Mouse (Mus musculus) embryonic facial prominence, embryonic 15.5 days (tissue): ENCODE measurements around the gene Hist1h2bf. TPM values are rescaled to one million over a fixed set of nuclear protein-coding genes. Genes with fewer than 3 reads are reported as not detected.
"Not testable (repeated sequence)": the region's sequence is repeated elsewhere in the genome, so short reads cannot be mapped to it uniquely, and the experiment has no call there.

Experiments used
- ATAC-seq: fragments of 200-750 bp; cut with Nextera tagmentation; 2 replicates; pipeline ENCODE4 v1.8.0; 2017; ENCODE audit warnings: low read depth, moderate TSS enrichment; ENCODE audit not compliant: insufficient number of reproducible peaks, low FRiP score, low TSS enrichment
- H3K27ac ChIP-seq: fragments of 300-500 bp; sonication (generic); replicated peaks from 2 replicates; pipeline ENCODE4 v1.5.1; 2015; ENCODE audit warnings: mild to moderate bottlenecking, inconsistent platforms
- H3K27me3 ChIP-seq: fragments of 300-500 bp; sonication (generic); 2 replicates; pipeline ENCODE4 v1.6.1; 2015; ENCODE audit warnings: inconsistent platforms
- H3K36me3 ChIP-seq: fragments of 300-500 bp; sonication (generic); 2 replicates; pipeline ENCODE4 v1.6.1; 2015; ENCODE audit warnings: mild to moderate bottlenecking, inconsistent platforms
- H3K4me1 ChIP-seq: fragments of 300-500 bp; sonication (generic); 2 replicates; pipeline ENCODE4 v1.6.1; 2015; ENCODE audit warnings: inconsistent platforms
- H3K4me2 ChIP-seq: fragments of 300-500 bp; sonication (generic); replicated peaks from 2 replicates; pipeline ENCODE4 v1.6.1; 2015; ENCODE audit warnings: mild to moderate bottlenecking, inconsistent platforms
- H3K4me3 ChIP-seq: fragments of 300-500 bp; sonication (generic); replicated peaks from 2 replicates; pipeline ENCODE4 v1.5.1; 2015; ENCODE audit warnings: mild to moderate bottlenecking, inconsistent platforms
- H3K9ac ChIP-seq: fragments of 300-500 bp; sonication (generic); 2 replicates; pipeline ENCODE4 v1.6.1; 2015; ENCODE audit warnings: inconsistent platforms
- H3K9me3 ChIP-seq: fragments of 300-500 bp; sonication (generic); replicated peaks from 2 replicates; pipeline ENCODE4 v1.6.1; 2016; ENCODE audit warnings: inconsistent platforms
- WGBS: fragments of 180-500 bp; shearing (Covaris S2); methylation state at CpG from one replicate; pipeline ENCODE4 v1.1.7; 2015; 5-methylcytosine and 5-hydroxymethylcytosine counted together
- polyA plus RNA-seq: library from polyadenylated mRNA; unstranded; fragments of >200 nt; fragmentation: Nextera tagmentation; extraction: Ambion mirVana; gene quantifications from 2 replicates; pipeline ENCODE4 v1.2.1, GENCODE M21; 2015

Gene Hist1h2bf
- polyA plus RNA-seq, 1 experiment from 2014 or later: 2.8 TPM

DNA sequence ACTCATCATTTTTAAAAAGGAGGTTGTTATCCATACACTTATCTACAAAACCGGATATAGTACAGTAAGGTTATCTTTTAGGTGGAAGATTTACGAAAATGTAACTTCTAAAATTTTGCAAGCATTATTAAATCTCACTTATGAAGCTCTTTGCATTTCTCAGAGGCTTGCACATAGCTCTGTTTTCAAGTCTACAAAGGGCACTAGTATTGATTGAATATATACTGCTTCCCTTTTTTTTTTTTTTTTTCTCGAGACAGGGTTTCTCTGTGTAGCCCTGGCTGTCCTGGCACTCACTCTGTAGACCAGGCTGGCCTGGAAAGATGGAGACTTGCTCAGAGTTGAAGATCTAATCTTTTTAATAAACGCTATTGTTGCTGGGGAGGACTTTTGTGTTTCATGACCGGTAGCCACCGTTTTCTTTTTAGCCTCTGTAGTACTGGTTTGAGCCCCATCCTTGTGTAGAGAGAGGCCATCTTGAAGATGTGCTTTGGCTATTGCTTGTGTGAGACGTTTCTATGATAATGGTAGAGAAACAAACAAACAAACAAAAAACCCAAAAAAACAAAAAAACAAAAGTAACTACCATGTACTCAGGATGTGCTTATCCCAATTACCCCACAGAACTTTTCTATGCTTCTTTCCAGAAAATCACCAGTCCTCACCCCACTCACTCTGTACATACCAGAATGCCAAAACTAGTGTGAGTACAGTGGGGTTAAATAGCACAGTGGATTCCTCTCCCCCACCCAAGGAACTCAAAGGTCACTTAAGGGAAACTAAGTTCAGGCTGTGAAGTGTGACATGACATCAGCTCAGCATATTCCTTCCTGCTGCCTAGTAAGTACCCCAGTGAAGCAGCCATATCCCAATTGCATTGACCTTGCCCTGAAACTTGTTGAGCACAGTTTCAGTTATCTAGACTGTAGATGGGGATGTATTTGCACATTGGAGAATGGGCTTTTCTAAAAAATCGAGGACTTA, 21.8 kb downstream of the Hist1h2bf start:
- Histone ChIP-seq H3K4me3 (peak overlapping the region; percentile 51), H3K9ac (no peak overlapping the region)
- WGBS: 55% methylated on average over 8 of the region's 8 CpGs

DNA sequence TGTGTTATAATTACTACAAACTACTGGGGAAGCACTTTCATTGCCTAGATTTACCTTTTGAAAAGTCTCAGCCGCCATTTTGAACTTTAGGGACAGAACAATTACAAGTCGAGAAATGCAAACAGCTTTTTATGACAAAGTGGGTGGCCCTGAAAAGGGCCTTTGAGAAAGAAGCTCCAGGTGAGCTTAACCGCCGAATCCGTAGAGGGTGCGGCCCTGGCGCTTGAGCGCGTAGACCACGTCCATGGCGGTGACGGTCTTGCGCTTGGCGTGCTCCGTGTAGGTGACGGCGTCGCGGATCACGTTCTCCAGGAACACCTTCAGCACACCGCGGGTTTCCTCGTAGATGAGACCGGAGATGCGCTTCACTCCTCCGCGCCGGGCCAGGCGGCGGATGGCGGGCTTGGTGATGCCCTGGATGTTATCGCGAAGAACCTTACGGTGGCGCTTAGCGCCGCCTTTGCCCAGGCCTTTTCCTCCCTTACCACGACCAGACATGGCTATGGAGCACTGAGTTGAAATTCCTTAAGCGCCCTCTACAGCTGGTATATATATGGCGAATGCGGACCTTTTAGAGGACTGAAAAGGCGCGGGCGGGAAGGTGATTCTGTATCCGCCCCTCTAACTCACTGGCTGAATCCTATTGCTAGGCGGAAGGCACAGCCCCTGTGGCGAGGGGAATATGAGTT, 22.7 kb downstream of the Hist1h2bf start, which contains the start of gene Hist1h4f:
TSS of gene Hist1h4f (minus strand) at position 503 of the 689 bp plus-strand sequence.
- H3K4me2 ChIP-seq: peak within 1 kb of the TSS; percentile 61
- peak; percentile 89 for ATAC-seq
- peak within 1 kb of the TSS; percentile 28; the same call in 1 of the 2 replicates for H3K9ac ChIP-seq
- peaks cover 23% of the 10 kb centered on the region for H3K4me1 ChIP-seq
- H3K4me3 ChIP-seq: peak within 1 kb of the TSS; percentile 51
- under 1% methylated on average over 47 of the region's 47 CpGs for WGBS
- not testable (repeated sequence) for H3K36me3 ChIP-seq, H3K9me3 ChIP-seq, H3K27me3 ChIP-seq
- H3K27ac ChIP-seq: peak within 1 kb of the TSS; percentile 92

More for the DNA sequence above, 21.8 kb downstream of the Hist1h2bf start:
- peak overlapping the region; percentile 61 for H3K4me2 ChIP-seq
- H3K9me3 ChIP-seq: no peaks in the 10 kb centered on the region
- no peaks in the 10 kb centered on the region for H3K27me3 ChIP-seq
- H3K36me3 ChIP-seq: no peaks in the 10 kb centered on the region
- no peak for ATAC-seq
- H3K27ac ChIP-seq: peak overlapping the region; percentile 92
- H3K4me1 ChIP-seq: peaks cover 27% of the 10 kb centered on the region

DNA sequence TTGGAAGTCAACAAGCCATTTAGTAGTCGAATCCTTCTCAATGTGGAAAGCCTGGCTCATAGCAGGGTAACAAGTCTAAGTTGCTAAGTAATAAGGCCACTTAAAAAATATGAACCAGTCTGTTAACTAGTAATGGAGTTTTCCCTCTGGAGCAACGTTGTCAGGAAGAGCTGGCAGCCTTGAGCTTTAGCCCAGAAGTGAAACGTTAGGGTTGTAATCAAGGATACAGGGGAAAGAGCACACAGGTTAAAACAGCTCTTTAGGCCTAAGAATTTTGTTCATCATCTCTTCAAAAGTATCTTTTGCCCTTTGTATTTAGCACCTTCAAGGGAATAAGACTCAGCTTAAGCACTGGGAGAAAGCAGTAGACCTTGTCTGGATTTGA, 23.2 kb downstream of the Hist1h2bf start:
- peaks cover 22% of the 10 kb centered on the region for H3K4me1 ChIP-seq
- H3K4me2 ChIP-seq: peak overlapping the region; percentile 61
- peak overlapping the region; percentile 51 for H3K4me3 ChIP-seq
- H3K27ac ChIP-seq: peak overlapping the region; percentile 92
- H3K9me3 ChIP-seq: no peaks in the 10 kb centered on the region
- H3K27me3 ChIP-seq: no peaks in the 10 kb centered on the region
- 8% methylated on average over 3 of the region's 3 CpGs for WGBS
- H3K36me3 ChIP-seq: no peaks in the 10 kb centered on the region
- H3K9ac ChIP-seq: peak overlapping the region; percentile 28; the same call in 1 of the 2 replicates
- no peak for ATAC-seq

DNA sequence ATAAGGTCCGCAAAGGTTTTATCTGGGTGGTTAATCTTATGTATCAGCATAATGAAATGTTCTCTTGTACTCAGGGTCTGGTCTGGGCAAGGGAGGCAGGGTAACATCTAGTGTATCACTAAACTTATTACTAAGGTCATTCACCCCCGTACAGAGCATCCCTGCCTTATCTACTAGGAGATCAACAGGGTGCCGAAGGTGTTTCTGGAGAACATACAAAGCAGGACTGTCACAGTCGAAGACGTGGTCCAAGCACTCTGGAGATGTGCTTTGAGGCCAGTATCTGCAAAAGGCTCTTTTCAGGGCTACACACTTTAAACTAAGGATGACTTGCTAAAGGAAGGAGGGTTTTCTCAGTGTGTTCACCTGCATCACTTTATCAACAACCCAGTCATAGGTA, 27.3 kb downstream of the Hist1h2bf start:
- Histone ChIP-seq H3K27ac (no peak overlapping the region), H3K9me3 (no peaks in the 10 kb centered on the region), H3K4me3 (no peak overlapping the region), H3K4me2 (no peak overlapping the region), H3K36me3 (no peaks in the 10 kb centered on the region), H3K27me3 (no peaks in the 10 kb centered on the region), H3K9ac (no peak overlapping the region), H3K4me1 (peaks cover 12% of the 10 kb centered on the region; the same call in 1 of the 2 replicates)
- no peak for ATAC-seq
- 75% methylated on average over 5 of the region's 5 CpGs for whole genome bisulfite sequencing

DNA sequence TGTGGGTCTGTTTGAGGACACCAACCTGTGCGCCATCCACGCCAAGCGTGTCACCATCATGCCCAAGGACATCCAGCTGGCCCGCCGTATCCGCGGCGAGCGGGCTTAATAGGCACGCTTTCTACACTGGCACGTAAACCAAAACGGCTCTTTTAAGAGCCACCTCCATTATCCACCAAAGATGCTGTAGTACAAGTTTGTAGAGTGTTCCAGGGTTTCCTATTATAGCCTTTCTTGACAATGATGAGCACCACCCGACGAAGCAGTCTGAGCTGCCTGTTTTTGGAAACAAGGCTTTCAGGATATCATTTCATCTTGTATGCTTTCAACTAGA, 29.2 kb downstream of the Hist1h2bf start:
- H3K4me1 ChIP-seq, H3K9me3 ChIP-seq, H3K27me3 ChIP-seq, ATAC-seq, H3K36me3 ChIP-seq, H3K9ac ChIP-seq: not testable (repeated sequence)
- WGBS: under 1% methylated on average over 13 of the region's 14 CpGs
- Histone ChIP-seq H3K4me3 (peak overlapping the region; percentile 50), H3K4me2 (peak overlapping the region; percentile 70), H3K27ac (peak overlapping the region; percentile 95; the same call in 1 of the 2 replicates)

DNA sequence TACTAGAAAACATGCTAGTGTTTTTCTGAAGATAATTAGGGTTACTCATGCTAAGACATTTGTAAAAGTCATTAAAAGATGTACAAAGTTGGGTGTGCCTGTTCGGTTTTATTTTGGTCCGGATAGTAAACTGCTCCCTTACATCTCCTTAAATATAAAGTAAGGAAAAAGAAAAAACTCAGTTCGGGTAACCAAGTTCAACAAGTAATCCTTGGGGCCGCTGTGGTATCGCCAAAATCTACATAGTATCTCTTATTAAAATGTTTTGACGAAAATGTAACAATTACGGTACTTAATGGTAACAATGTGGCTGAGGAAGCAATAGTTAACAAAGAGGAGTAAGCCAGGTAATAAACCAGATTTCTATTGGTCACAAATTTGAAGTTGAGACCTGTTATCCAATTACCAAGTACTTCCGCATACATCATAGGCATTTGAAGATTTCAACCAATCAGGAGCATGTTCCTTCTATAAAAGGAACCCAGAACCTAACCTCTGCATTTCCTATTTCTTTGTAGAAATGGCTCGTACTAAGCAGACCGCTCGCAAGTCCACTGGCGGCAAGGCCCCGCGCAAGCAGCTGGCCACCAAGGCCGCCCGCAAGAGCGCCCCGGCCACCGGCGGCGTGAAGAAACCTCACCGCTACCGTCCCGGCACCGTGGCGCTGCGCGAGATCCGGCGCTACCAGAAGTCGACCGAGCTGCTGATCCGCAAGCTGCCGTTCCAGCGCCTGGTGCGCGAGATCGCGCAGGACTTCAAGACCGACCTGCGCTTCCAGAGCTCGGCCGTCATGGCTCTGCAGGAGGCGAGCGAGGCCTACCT, 29.8 kb downstream of the Hist1h2bf start, which contains the start of gene Hist1h3f:
TSS of gene Hist1h3f (plus strand) at position 88 of the 822 bp plus-strand sequence.
- ATAC-seq: peak; percentile 91
- Histone ChIP-seq H3K27me3 (no peaks in the 10 kb centered on the region), H3K36me3 (no peaks in the 10 kb centered on the region), H3K9ac (peak within 1 kb of the TSS; percentile 47), H3K27ac (peak within 1 kb of the TSS; percentile 95), H3K4me2 (peak within 1 kb of the TSS; percentile 70), H3K9me3 (no peaks in the 10 kb centered on the region), H3K4me1 (peaks cover 4% of the 10 kb centered on the region; the same call in 1 of the 2 replicates), H3K4me3 (peak within 1 kb of the TSS; percentile 50)
- WGBS: 2% methylated on average over 23 of the region's 45 CpGs

DNA sequence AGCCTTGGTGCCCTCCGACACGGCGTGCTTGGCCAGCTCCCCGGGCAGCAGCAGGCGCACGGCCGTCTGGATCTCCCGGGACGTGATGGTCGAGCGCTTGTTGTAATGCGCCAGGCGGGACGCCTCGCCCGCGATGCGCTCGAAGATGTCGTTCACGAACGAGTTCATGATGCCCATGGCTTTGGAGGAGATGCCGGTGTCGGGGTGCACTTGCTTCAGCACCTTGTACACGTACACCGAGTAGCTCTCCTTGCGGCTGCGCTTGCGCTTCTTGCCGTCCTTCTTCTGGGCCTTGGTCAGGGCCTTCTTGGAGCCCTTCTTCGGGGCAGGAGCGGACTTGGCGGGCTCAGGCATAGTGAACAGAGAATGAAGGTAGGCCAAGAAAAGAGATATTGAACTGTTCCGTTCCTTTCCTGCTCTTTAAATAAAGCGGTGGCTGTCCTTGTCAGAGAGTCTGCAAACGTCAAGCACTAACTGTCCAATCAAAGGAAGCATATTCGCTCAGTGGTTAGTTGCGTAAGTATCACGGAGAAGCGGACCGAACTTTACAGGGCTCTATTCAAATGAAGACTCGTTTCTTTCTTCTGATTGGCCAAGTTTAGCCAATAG, 30.9 kb downstream of the Hist1h2bf start, which contains the start of gene Hist1h2bh:
TSS of gene Hist1h2bh (minus strand) at position 394 of the 609 bp plus-strand sequence.
- WGBS: under 1% methylated on average over 38 of the region's 42 CpGs
- H3K27me3 ChIP-seq, H3K9me3 ChIP-seq, H3K4me1 ChIP-seq, H3K36me3 ChIP-seq: not testable (repeated sequence)
- peak within 1 kb of the TSS; percentile 39 for H3K9ac ChIP-seq
- H3K4me3 ChIP-seq: peak within 1 kb of the TSS; percentile 50
- H3K4me2 ChIP-seq: peak within 1 kb of the TSS; percentile 70
- H3K27ac ChIP-seq: peak within 1 kb of the TSS; percentile 95
- ATAC-seq: peak; percentile 93

DNA sequence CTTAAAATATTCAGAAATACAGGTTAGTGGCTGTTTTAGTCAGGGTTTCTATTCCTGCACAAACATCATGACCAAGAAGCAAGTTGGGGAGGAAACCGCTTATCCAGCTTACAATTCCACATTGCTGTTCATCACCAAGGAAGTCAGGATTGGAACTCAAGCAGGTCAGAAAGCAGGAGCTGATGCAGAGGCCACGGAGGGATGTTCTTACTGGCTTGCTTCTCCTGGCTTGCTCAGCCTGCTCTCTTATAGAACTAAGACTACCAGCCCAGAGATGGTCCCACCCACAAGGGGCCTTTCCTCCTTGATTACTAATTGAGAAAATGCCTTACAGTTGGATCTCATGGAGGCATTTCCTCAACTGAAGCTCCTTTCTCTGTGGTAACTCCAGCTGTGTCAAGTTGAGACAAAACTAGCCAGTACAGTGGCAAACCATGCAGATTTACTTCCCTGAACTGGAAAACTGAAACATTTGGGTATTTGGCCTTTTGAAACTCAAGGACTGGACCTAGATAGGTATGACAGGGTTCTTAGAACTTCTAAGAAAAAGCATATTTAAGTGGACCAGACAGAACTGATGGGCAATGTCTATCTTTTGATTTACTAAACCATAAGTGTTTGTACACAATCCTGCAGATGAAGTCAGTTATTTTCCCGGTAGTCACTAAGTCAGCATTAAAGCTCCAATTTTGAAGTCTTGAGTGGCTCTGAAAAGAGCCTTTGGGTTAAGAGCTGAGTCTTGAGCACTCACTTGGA, 31.6 kb downstream of the Hist1h2bf start:
- H3K27me3 ChIP-seq, H3K4me1 ChIP-seq, H3K36me3 ChIP-seq, ATAC-seq, H3K9me3 ChIP-seq: not testable (repeated sequence)
- Histone ChIP-seq H3K27ac (peak overlapping the region; percentile 87), H3K4me3 (peak overlapping the region; percentile 50), H3K4me2 (peak overlapping the region; percentile 70), H3K9ac (peak overlapping the region; percentile 39)
- WGBS: 3% methylated on average over 3 of the region's 3 CpGs

DNA sequence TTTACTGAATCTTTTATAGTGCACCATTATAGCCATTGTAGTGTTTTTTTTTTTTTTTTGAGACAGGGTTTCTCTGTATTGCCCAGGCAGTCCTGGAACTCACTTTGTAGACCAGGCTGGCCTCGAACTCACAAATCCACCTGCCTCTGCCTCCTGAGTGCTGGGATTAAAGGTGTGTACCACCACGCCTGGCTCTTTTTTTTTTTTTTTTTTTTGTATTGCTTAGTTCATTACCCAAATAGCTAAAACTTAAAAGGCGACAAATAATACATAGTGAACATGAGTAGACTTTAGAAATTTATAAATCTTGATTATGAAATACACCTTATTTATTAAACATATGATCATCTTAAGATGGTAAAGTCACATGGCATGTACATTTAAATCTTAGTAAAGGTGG, 32.5 kb downstream of the Hist1h2bf start:
- Histone ChIP-seq H3K9me3 (no peaks in the 10 kb centered on the region), H3K9ac (no peak overlapping the region), H3K4me3 (no peak overlapping the region), H3K4me2 (no peak overlapping the region), H3K27me3 (no peaks in the 10 kb centered on the region), H3K36me3 (no peaks in the 10 kb centered on the region), H3K4me1 (peaks cover 6% of the 10 kb centered on the region; the same call in 1 of the 2 replicates), H3K27ac (no peak overlapping the region)
- WGBS: 86% methylated on average over 3 of the region's 3 CpGs
- ATAC-seq: no peak

DNA sequence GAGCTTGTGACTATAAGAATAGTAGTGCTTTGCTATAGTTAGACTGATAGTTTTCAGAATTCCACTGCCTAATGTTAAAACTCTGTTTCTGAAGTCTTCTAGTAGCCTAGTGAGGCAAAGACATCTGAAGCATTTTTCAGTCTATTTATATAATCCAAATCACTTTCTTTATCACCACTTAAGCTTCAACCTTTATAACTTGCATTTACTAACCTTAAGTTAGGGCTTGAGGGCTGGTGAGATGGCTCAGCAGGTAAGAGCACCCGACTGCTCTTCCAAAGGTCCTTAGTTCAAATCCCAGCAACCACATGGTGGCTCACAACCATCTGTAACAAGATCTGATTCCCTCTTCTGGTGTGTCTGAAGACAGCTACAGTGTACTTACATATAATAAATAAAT, 34.2 kb downstream of the Hist1h2bf start:
- WGBS: 81% methylated on average over 1 of the region's 1 CpGs
- not testable (repeated sequence) for H3K4me2 ChIP-seq, H3K9me3 ChIP-seq, H3K27me3 ChIP-seq, H3K27ac ChIP-seq, ATAC-seq, H3K9ac ChIP-seq, H3K36me3 ChIP-seq, H3K4me3 ChIP-seq
- peaks cover 13% of the 10 kb centered on the region; the same call in 1 of the 2 replicates for H3K4me1 ChIP-seq
